Mouse (Mus musculus): ENCODE measurements around the gene Rpl23a.

Rpl23a gene

GRCm38 (mm10) chr11:78182961-78183844, at the start of gene Rpl23a:
Gene Rpl23a, minus strand, starts transcription at chr11:78183584.
- CTCF ChIA-PET = no interaction called here

DNA sequence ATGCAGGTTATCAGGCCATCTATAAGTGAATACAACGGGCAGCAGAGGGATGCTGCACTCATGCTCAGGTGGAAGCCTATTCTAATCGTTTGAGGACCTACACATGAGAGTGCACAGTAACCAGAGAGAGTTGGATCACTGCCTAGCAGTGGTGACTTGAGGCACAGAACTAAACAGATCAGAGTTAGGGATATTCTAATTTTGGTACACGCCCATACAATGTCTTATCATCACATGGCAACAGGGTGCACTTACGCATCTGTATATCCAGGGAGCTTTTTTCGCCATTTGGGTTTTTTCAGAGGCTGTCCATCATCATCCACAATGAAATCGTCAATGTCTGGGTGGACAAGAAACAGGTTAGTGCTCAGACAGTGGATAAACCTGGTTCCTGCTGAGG, 48.1 kb upstream of the Rpl23a start:
- CTCF ChIA-PET = no interaction called here

DNA sequence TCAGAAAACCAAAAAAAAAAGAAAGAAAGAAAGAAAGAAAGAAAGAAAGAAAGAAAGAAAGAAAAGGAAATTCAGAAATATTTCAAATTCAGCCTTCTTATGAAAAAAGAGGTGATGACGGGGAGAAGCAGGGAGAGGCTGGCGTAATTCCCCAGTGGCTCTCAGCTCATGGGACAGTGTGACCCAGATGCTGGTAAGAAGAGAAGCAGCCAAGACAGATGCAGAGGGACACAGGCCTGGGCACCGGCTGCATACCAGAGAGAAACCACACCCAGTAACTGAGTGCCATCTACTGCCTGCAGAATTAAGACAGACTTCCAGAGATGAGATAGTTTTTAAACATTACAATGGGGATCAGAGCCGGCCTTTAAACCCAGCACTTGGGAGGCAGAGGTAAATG, 40.2 kb upstream of the Rpl23a start:
- CTCF ChIA-PET = interaction anchor here (0.6 kb wide), 1 partner anchor 11 kb away, joined by 3 read pairs; no protein-coding TSS in a partner anchor

DNA sequence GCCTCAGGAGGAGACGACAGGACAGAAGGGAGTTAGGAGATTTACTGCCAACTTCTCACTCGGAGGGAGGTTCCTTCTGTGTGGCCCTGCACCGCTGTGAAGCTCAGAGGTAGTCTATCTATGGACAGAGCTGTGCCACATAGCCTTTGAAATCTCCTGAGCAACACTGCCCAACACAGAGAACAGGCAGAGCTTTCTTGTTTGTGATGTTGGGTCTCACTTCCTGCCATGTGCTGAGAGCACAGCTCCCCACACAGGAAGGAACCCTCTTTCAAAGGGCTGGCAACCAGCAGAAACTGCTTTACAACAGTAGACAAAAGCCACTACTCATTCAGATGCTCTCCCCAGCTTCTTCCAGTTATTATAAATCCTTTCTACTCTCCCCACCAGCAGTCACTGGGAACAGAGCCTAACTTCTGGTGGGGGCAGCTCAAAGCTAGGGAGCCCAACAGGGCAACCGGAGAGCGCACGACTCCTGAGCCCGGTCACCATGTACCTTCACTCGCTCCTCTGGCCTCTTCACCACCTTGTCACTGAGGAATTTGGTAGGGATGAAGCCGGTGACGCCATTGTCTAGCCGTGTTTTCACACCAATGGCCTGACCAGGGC, 32.4 kb upstream of the Rpl23a start:
- CTCF ChIA-PET = no interaction called here

- CTCF ChIA-PET = interaction anchor here (1.0 kb wide), 1 partner anchor 12 kb away, joined by 3 read pairs; no protein-coding TSS in a partner anchor
Measured at GRCm38 (mm10) chr11:78213086-78213817, 29.9 kb upstream of the Rpl23a start.

- CTCF ChIA-PET = interaction anchor here (0.6 to 1.2 kb wide), 2 partner anchors 22 to 34 kb away, joined by 3 read pairs; partner anchors contain the start of genes Sdf2 and Supt6
Measured at GRCm38 (mm10) chr11:78211513-78211912, 28.1 kb upstream of the Rpl23a start.

- CTCF ChIA-PET = interaction anchor here (0.6 to 1.2 kb wide), 4 partner anchors 19 to 50 kb away, joined by 3 to 9 read pairs (median 3); no protein-coding TSS in a partner anchor
Measured at GRCm38 (mm10) chr11:78210615-78211014, 27.2 kb upstream of the Rpl23a start.

GRCm38 (mm10) chr11:78209886-78210285, 26.5 kb upstream of the Rpl23a start:
- CTCF ChIA-PET = interaction anchor here (1.2 kb wide), 1 partner anchor 20 kb away, joined by 3 read pairs; no protein-coding TSS in a partner anchor

DNA sequence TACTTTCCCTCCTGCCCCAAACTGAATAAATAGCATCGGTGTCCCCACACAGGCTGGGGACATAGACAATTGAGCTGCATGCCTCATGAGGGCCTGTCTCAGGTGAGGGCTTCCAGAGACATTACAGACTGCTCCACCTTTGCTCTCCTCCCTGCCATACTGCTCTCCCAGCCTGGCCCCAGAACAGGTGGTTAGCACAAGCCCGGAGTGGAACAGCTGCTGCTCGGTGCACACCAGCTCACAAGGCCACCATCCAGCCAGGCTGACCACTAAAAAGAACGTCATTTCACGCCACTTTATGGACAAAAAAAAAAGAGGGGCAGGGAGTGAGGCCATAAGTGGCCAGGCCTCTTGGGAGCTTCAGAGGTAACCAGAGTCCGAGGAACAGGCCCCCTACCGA, 23.8 kb upstream of the Rpl23a start:
- CTCF ChIA-PET = no interaction called here

GRCm38 (mm10) chr11:78205361-78206206, 22.2 kb upstream of the Rpl23a start:
- CTCF ChIA-PET = interaction anchor here (0.8 kb wide), 1 partner anchor 12 kb away, joined by 3 read pairs; no protein-coding TSS in a partner anchor

- CTCF ChIA-PET = no interaction called here
Measured at GRCm38 (mm10) chr11:78204287-78204686, 20.9 kb upstream of the Rpl23a start.

GRCm38 (mm10) chr11:78202372-78202771, 19.0 kb upstream of the Rpl23a start:
- CTCF ChIA-PET = no interaction called here

GRCm38 (mm10) chr11:78195101-78195863, 11.9 kb upstream of the Rpl23a start:
- CTCF ChIA-PET = no interaction called here

DNA sequence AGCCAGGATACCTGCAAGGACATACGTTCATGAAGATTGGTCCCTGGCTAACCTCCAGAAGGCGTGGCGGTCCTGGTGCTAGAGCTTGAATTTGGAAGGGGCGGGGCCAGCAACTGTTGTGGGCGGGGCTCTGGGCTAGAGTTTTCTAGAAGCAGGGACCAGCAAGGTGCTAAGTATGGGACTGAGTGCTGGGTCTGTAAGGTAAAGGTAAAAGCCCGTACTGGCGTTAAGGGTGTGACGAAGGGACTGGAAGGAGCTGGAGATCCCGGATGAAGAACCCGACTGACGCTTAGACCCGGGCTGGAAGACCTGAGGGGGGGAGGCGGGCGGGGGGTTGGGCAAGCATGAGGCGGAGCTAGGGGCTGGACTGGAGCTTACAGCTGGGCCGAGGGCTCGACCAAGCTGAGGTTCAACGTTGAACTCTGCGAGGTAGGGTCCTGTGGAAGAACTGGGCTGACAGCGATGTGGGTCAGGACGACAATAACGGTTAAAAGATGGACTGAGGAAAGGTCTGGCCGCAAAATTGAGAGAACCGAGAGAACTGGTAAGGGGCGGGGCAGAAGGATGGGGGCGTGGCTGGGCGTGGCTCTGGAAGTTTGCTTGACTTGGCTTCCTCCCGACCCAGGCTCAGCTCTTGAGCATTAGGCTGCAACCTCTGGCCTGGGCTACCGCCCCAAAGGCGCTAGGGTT, 11.2 kb upstream of the Rpl23a start:
- CTCF ChIA-PET = no interaction called here

GRCm38 (mm10) chr11:78193113-78193512, 9.7 kb upstream of the Rpl23a start, which contains the start of gene Proca1:
Gene Proca1, plus strand, starts transcription at chr11:78193392.
- CTCF ChIA-PET = no interaction called here

- CTCF ChIA-PET = interaction anchor here (0.6 to 0.9 kb wide), 2 partner anchors 21 to 64 kb away, joined by 3 to 6 read pairs; no protein-coding TSS in a partner anchor
Measured at GRCm38 (mm10) chr11:78190041-78190440, 6.7 kb upstream of the Rpl23a start.

GRCm38 (mm10) chr11:78189234-78190040, 6.1 kb upstream of the Rpl23a start:
- CTCF ChIA-PET = interaction anchor here (0.6 to 0.9 kb wide), 2 partner anchors 15 to 22 kb away, joined by 3 read pairs; no protein-coding TSS in a partner anchor
